Mouse (Mus musculus): ENCODE measurements at regions not wholly inside any gene's neighbourhood (a gene's known extent, or its start where the extent isn't known, plus 50 kb on each side); places are given as distances from the start of the nearest gene placed in this dataset.

- DNase-seq: no peak
- WGBS: 66% methylated on average over 16 of the region's 16 CpGs
- Histone ChIP-seq H3K4me3 (ENCODE audit: low read depth, low read length) (no peak overlapping the region), H3K9me3 (ENCODE audit: low read depth, low read length) (no peaks in the 10 kb centered on the region), H3K4me2 (no peak overlapping the region), H3K36me3 (ENCODE audit: insufficient read depth) (no peaks in the 10 kb centered on the region), H3K27ac (ENCODE audit: low read depth) (no peak overlapping the region), H3K4me1 (ENCODE audit: insufficient read depth) (0 out of 2 replicates have a peak, but pooled peaks cover 8% of the 10 kb centered on the region), H3K27me3 (ENCODE audit: insufficient read depth, low read length) (no peaks in the 10 kb centered on the region), H3K9ac (no peak overlapping the region)
- TF ChIP-seq CTCF (IDR thresholded peaks at IDR 0.05; ENCODE audit: low read depth): no peak
- no peak for ATAC-seq (ENCODE audit: insufficient read depth)
These were observed 503.2 kb upstream of the Smim15 start for GRCm38 (mm10) chr13:107540784-107541634.

GRCm38 (mm10) chr13:107540305-107540704 is 503.9 kb upstream of the Smim15 start:
- no peak for TF ChIP-seq CTCF (IDR thresholded peaks at IDR 0.05; ENCODE audit: low read depth)
- no peak for ATAC-seq (ENCODE audit: insufficient read depth)
- Histone ChIP-seq H3K4me1 (ENCODE audit: insufficient read depth) (0 out of 2 replicates have a peak, but pooled peaks cover 8% of the 10 kb centered on the region), H3K4me3 (ENCODE audit: low read depth, low read length) (no peak overlapping the region), H3K27ac (ENCODE audit: low read depth) (no peak overlapping the region), H3K9ac (no peak overlapping the region), H3K4me2 (no peak overlapping the region), H3K9me3 (ENCODE audit: low read depth, low read length) (no peaks in the 10 kb centered on the region), H3K36me3 (ENCODE audit: insufficient read depth) (no peaks in the 10 kb centered on the region), H3K27me3 (ENCODE audit: insufficient read depth, low read length) (no peaks in the 10 kb centered on the region)
- no peak for DNase-seq
- 82% methylated on average over 7 of the region's 7 CpGs for WGBS

- Histone ChIP-seq H3K36me3 (ENCODE audit: insufficient read depth) (no peaks in the 10 kb centered on the region), H3K27ac (ENCODE audit: low read depth) (no peak overlapping the region), H3K27me3 (ENCODE audit: insufficient read depth, low read length) (no peaks in the 10 kb centered on the region)
These were observed 504.4 kb upstream of the Smim15 start for GRCm38 (mm10) chr13:107539867-107540266.

GRCm38 (mm10) chr13:107539326-107539725 is 504.9 kb upstream of the Smim15 start:
- Histone ChIP-seq H3K4me2 (no peak overlapping the region), H3K27me3 (ENCODE audit: insufficient read depth, low read length) (no peaks in the 10 kb centered on the region), H3K9ac (no peak overlapping the region), H3K4me1 (ENCODE audit: insufficient read depth) (0 out of 2 replicates have a peak, but pooled peaks cover 8% of the 10 kb centered on the region), H3K36me3 (ENCODE audit: insufficient read depth) (no peaks in the 10 kb centered on the region), H3K4me3 (ENCODE audit: low read depth, low read length) (no peak overlapping the region), H3K27ac (ENCODE audit: low read depth) (no peak overlapping the region), H3K9me3 (ENCODE audit: low read depth, low read length) (no peaks in the 10 kb centered on the region)
- DNase-seq (no peak), ATAC-seq (ENCODE audit: insufficient read depth) (no peak)
- WGBS: 83% methylated on average over 4 of the region's 4 CpGs
- TF ChIP-seq CTCF (IDR thresholded peaks at IDR 0.05; ENCODE audit: low read depth): no peak

More at GRCm38 (mm10) chr13:107539867-107540266, 504.4 kb upstream of the Smim15 start:
- 87% methylated on average over 4 of the region's 4 CpGs for WGBS
- no peak for ATAC-seq (ENCODE audit: insufficient read depth)
- TF ChIP-seq CTCF (IDR thresholded peaks at IDR 0.05; ENCODE audit: low read depth): no peak
- Histone ChIP-seq H3K4me1 (ENCODE audit: insufficient read depth) (0 out of 2 replicates have a peak, but pooled peaks cover 8% of the 10 kb centered on the region), H3K9me3 (ENCODE audit: low read depth, low read length) (no peaks in the 10 kb centered on the region), H3K4me2 (no peak overlapping the region), H3K4me3 (ENCODE audit: low read depth, low read length) (no peak overlapping the region), H3K9ac (no peak overlapping the region)
- DNase-seq: no peak

GRCm38 (mm10) chr13:107535213-107535612 is 509.0 kb upstream of the Smim15 start:
- DNase-seq (no peak), ATAC-seq (ENCODE audit: insufficient read depth) (no peak)
- Histone ChIP-seq H3K9me3 (ENCODE audit: low read depth, low read length) (no peaks in the 10 kb centered on the region), H3K36me3 (ENCODE audit: insufficient read depth) (no peaks in the 10 kb centered on the region), H3K27me3 (ENCODE audit: insufficient read depth, low read length) (no peaks in the 10 kb centered on the region), H3K4me3 (ENCODE audit: low read depth, low read length) (no peak overlapping the region), H3K27ac (ENCODE audit: low read depth) (no peak overlapping the region), H3K4me2 (no peak overlapping the region), H3K4me1 (ENCODE audit: insufficient read depth) (peaks cover 4% of the 10 kb centered on the region), H3K9ac (no peak overlapping the region)
- TF ChIP-seq CTCF (IDR thresholded peaks at IDR 0.05; ENCODE audit: low read depth): no peak
- 80% methylated on average over 5 of the region's 5 CpGs for WGBS

- Histone ChIP-seq H3K9ac (no peak overlapping the region), H3K27ac (ENCODE audit: low read depth) (no peak overlapping the region), H3K4me1 (ENCODE audit: insufficient read depth) (peaks cover 8% of the 10 kb centered on the region), H3K4me3 (ENCODE audit: low read depth, low read length) (no peak overlapping the region), H3K36me3 (ENCODE audit: insufficient read depth) (no peaks in the 10 kb centered on the region), H3K27me3 (ENCODE audit: insufficient read depth, low read length) (no peaks in the 10 kb centered on the region), H3K4me2 (no peak overlapping the region), H3K9me3 (ENCODE audit: low read depth, low read length) (no peaks in the 10 kb centered on the region)
- DNase-seq (no peak), ATAC-seq (ENCODE audit: insufficient read depth) (no peak)
- TF ChIP-seq CTCF (IDR thresholded peaks at IDR 0.05; ENCODE audit: low read depth): no peak
- WGBS: 80% methylated on average over 3 of the region's 3 CpGs
These were observed 510.9 kb upstream of the Smim15 start for GRCm38 (mm10) chr13:107533323-107533722.

GRCm38 (mm10) chr13:107531528-107531927 is 509.6 kb upstream of the Kif2a start:
- 44% methylated on average over 10 of the region's 10 CpGs for WGBS
- no peak overlapping the region for H3K9ac ChIP-seq
- no peak overlapping the region for H3K27ac ChIP-seq (ENCODE audit: low read depth)

More at GRCm38 (mm10) chr13:107531528-107531927, 509.6 kb upstream of the Kif2a start:
- peak; percentile 27 for DNase-seq
- no peaks in the 10 kb centered on the region for H3K27me3 ChIP-seq (ENCODE audit: insufficient read depth, low read length)
- 0 out of 2 replicates have a peak overlapping the region, but pooled peaks have one; percentile 33 for H3K4me2 ChIP-seq
- H3K36me3 ChIP-seq (ENCODE audit: insufficient read depth): no peaks in the 10 kb centered on the region
- no peak for TF ChIP-seq CTCF (IDR thresholded peaks at IDR 0.05; ENCODE audit: low read depth)
- no peak overlapping the region for H3K4me3 ChIP-seq (ENCODE audit: low read depth, low read length)
- no peaks in the 10 kb centered on the region for H3K9me3 ChIP-seq (ENCODE audit: low read depth, low read length)
- ATAC-seq (ENCODE audit: insufficient read depth): no peak
- peaks cover 9% of the 10 kb centered on the region for H3K4me1 ChIP-seq (ENCODE audit: insufficient read depth)

Measured in lung, embryonic 14.5 days (tissue).